Mouse (Mus musculus): ENCODE measurements around the gene Colq. TPM values are rescaled to one million over a fixed set of nuclear protein-coding genes. Genes with fewer than 3 reads are reported as not detected.

Gene Colq
- polyA plus RNA-seq, 1 experiment, result 1.1 TPM

DNA sequence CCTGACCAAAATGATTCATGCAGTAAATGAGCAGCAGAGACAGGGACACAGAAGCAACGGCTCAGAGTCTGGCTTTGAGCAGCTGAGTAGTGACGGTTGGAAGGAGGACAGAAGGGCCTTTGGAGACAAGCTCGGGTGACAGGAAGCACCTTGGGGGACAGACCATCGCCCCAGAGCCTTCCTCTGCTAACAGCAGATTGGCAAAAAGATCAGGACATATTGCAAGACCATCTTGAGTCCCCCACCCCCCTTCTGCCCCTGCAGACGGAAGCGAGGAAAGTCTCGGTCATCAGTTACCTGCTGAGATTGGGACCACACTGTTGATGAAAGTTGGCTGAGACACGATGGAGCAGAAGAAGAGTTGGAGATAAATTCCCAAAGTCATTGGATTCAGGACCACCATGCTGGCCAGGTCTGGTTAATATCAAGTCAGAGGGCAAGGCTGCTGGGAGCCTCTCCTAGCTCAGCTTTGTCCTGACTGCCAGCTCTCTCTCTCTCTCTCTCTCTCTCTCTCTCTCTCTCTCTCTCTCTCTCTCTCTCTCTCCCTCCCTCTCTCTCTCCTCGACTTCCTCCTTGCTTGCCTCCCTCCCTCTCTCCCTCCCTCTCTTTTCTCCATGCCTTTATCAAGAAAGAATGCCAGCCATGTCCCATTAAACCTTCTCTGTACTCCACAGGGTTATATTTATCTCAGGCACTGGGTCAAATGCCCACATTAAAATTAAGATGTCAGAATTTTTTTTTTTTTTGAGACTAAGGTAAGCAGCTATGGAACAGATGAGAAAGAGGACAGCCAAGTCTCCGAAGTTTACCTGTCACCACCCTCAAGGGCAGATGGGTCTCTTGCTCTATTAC, 14.1 kb downstream of the Colq start:
- DNase-seq (ENCODE audit: extremely low spot score in 1 of 2, low spot score in 1 of 2), result no peak

DNA sequence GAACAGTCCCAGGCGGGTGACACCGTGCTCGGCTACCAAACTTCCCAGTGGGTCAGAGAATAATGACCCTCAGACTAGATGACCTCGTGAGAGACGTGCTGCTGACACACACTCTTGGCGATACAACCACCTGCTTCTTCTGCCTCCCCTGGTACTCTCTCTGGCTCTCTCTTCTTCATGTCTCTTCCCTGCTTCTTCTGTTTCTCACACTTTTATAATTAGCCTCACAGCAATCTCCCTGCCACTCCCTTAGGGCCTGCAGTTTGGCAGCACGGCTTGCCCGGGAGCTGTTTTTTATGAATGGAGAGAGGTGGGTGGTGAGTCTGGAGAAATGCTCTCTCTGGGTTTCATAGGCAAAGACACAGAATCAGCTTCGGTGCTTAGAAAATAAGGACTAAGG, 15.3 kb downstream of the Colq start:
- peak; percentile 17 to 68 for DNase-seq (ENCODE audit: extremely low spot score in 1 of 2, low spot score in 1 of 2)

DNA sequence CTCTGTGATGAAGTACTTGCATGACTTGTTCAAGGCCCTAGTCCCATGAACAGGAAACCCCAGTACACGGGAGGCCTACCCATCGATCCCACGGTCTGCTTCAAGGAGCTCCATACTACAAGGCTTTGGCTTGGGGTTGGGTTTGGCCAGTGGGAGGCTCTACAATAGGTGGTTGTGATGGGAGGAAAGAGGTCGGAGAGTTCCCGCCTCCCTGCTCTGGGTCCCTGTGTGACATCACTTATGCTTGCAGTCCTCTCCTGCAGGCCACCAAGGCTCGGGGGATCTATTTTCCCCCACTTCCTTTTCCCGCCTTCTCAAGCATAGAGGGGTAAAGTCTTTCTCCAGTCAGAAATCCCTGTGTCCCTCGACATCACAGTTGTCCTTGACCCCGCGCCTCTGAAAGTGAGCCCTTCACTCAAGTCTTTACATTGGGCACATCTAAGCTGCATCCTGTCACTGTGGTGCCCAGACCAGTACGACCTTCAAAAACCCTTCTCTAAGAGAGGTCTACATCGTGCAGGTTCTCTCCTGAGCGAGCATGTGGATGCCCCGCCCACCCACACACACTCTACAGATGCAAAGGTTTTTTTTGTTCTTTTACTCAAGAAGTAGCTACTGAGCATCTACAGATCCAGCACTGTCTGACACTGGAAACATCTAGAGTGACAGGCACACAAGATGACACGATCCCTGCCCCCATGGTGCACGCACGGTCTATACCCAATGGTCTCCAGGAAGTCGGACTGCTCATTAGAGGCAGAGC, 16.1 kb downstream of the Colq start:
- DNase-seq (ENCODE audit: extremely low spot score in 1 of 2, low spot score in 1 of 2), result no peak

DNA sequence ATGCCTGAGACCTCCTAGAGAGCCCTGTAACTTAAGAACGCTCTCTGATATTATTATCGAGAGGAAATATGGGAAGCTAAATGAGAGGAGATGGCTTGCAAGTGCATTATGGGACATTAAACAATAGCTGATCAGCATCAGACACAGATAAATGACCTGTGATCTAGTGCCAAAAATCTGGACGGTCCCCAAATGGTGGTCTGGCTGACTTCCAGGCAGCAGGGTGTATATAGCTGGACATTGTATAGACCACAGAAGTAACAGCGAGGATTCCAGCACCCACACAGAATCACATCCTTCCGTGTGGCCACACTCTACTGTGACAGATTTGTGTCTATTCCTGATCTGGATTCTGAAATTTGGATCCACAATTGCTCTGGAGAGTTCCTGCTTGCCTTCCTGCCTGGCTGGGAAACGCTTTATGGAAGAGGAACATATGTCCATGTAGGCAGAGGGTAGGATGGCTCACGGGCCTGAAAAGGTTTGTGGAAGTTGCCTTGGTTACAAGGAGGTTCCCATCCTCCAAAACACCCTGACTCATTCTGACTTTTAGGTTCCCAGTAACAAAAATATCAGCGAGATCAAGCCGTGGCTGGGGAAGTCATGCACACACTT, 18.5 kb downstream of the Colq start:
- peak; percentile 78 to 83 for DNase-seq (ENCODE audit: extremely low spot score in 1 of 2, low spot score in 1 of 2)

DNA sequence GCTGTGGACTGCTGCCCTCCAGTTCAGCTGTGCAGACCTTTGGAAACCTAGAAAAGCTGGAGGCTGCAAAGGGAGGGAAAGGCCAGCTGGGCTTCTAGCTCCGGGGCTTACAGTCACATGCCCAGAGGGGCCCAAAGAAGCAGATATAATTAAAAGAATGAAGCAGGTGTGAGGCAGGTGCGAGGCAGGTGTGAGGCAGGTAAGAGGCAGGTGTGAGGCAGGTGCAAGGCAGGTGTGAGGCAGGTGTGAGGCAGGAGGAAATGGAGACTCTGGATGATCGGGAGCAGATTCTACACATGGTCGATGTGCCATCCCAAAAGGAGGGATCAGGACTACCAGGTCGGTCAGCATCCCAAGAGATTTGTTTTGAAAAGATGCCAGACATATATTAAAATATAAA, 19.7 kb downstream of the Colq start:
- DNase-seq (ENCODE audit: extremely low spot score in 1 of 2, low spot score in 1 of 2), result no peak

DNA sequence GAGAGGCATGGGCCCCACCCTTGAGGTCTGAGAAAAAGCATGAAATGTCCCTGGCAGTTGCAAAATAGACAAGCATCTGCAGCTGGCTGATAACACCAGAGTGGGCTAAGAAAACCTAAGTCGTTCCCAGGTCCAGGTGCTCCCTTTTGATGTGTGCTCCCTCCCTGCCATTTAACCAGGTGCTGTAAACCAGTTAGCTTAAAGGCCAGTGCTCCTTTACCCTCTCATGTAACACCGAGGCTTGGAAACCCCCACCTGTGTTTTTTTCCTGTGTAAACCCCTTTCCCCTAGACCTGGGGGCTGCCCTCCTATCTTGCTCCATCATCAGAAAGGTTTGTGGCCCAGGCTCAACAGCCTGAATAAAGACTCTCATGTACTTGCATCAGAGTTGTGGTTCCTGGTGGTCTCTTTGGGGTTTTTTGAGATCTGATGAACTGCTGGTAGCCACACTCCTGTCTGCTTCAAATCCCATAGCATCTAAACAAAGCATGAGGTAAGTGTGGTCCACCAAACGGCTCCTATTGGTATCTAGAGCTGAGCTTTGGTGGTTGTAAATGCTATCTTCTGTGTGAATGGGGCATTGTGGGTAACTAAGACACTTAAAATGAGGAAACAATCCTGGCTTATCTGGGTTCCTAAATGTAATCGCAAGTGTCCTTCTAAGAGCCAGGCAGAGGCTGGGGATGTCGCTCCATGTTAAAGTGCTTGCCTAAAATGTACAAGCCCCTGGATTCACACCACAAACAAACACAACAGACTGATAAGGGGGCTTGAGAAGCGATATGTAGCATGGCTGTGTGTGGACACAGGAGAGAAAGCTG, 20.8 kb downstream of the Colq start:
- no peak for DNase-seq (ENCODE audit: extremely low spot score in 1 of 2, low spot score in 1 of 2)

DNA sequence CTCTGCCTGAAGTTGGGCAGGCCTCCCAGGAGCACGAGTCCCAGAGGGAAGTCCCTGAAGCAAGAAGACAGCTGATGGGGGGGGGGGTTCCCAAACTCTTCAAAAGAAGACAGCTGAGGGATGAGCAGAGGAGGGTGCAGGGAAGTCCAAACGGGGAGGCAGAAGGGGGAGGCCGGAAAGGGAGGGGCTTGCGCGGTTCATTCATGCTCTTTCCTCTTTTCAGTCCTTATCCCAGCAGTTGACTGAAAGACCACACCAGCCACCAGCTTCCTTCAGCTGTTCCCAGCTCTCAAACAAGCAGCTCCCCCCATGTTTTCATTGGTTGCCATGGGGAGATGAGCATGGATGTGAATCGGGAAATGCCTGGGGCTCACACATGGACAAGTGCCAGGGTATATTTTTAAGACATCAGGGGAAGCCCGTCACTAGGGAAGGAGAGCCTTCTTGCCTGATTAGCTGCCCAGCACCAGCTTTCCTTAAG, 22.0 kb downstream of the Colq start:
- DNase-seq (ENCODE audit: extremely low spot score in 1 of 2, low spot score in 1 of 2), result peak in 1 of 2 experiments; percentile 31

DNA sequence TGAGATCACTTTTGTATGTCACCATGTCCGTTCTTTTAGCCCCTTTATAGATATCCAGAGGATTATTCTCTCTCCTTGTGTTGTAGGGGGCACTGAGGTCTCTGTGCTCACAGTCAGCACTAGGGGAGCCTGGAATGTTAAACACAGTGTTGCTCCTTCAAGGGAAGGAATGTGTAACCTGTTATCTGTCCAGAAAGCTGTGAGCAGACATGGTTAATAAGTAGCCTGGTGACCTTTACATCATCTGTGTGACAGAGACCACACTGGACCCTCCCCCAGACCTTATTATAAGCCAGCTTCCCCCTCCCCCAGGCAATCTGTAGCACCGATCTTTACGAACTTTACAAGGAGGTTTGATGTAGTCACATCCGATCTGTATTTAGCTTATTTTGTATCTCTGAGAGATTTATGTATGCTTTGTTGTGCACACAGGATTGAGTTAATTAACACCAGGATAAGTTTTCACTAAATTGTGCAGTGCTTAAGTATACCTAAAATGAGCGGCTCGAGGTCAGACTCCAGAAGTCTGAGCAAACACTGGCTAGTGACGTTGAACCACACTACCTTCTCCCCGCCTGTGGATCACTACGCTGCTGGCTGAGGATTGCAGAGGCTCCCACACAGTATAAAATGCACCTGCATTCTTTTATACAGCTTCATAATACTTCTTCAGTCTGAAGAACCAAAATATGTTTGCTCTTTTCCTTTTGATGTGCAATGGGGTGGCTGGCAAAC, 25.5 kb downstream of the Colq start:
- no peak for DNase-seq (ENCODE audit: extremely low spot score in 1 of 2, low spot score in 1 of 2)

DNA sequence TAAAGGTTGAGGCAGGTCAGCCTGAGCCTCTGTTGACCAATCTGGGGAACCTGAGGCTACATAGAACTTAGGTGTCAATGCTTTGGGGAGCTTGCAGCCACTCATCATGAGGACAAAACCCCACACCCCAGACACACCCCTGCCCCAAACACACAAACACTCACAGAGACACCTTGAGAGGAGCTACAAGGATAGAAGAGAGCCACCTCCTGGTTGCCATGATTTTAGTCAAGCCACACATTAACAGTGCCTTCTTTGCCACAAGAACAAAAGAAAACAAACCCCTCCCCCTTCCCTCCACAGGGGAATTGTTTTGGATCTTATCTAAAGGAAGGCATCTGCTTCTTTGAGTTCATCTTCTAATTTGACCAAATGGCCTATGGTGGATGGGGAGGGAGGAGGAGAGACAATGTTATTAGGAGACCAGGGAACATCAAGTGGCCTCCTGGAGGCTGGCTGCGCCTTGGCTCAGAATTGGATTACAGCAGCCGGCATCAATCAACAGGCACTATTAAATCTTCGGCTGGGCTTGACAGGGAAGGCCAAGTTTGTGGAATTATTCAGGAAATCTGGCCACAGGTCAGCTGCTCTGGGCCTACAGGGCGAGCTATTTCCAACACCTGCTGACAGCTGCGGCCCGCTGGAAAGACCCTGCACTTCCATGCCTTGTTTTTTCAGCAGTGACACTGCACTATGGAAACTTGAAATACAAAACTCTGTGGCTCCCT, 26.5 kb downstream of the Colq start:
- DNase-seq (ENCODE audit: extremely low spot score in 1 of 2, low spot score in 1 of 2), result no peak

DNA sequence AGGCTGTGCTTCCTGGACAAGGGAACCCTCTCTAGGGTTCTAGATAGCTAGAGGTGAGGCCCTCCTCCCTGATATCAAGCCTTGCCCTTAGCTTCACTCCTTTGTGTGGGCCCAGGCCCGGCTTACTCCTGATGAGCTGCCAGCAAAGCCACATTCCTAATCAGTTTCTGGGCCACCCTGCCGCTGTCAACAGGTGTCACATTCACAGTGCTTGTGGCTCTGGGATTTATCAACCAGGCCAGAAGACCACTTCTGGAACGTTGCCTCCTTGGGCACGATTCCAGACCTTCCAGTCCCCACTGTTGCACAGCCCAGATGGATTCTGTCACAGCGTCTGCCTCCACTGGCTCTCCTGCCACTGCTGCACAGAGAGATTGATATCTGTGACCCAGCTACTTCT, 30.3 kb downstream of the Colq start:
- no peak for DNase-seq (ENCODE audit: extremely low spot score in 1 of 2, low spot score in 1 of 2)

DNA sequence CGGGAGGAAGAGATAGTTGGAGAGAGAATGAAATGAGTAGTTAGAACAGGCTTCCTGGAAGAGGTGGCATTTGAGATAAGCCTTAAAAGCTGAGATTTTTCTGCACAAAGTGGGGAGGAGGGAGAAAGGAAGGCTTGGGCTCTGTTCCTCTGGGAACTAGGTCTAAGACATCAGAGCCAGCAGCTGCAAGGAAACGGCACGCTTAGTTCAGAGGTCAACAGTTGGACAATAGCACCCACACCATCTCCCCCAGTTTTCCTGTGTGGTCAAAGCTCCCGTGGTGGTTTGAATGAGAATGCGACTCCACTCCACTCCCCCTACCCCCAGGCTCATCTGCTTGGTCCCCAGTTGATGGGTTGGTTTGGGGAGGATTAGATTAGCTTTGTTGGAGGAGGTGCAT, 31.9 kb downstream of the Colq start:
- no peak for DNase-seq (ENCODE audit: extremely low spot score in 1 of 2, low spot score in 1 of 2)

DNA sequence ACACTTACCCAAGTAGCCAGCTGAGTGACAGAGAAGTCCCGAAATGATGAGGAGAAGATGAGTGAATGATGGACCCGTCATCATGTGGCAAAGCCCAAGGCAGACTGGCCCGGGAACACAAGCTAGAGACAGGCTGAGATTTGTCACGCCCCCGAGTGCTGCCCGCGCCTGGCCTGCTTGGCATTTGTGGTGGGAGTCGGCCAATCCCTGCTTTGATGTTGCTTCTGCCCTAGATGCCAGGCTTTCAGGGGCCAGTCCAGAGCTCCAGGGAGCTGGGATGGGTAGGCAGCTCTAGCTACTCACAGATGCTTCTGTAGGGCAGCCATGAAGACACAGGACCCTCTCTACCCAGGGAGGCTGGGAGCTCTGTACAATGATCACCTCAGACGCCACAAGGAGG, 33.4 kb downstream of the Colq start:
- no peak for DNase-seq (ENCODE audit: extremely low spot score in 1 of 2, low spot score in 1 of 2)

DNA sequence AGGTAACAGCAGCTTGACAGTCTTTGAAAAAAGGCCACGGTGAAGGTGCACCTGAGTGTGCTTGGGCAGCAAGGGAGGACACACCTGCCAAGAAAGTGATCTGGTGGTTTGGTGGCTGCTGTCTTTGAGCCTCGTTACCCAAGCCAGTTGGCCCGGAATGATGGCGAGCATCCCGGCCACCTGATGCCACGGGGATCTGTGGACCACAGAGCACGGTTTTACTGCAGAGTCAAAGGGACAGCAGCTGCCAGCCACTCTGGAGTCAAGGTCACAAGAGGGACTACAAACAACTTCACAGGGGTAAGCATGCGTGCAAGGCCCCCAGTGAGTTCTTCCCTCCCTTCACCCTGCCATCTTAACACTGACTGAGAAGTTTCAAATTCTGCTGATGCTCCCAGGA, 33.9 kb downstream of the Colq start:
- no peak for DNase-seq (ENCODE audit: extremely low spot score in 1 of 2, low spot score in 1 of 2)

DNA sequence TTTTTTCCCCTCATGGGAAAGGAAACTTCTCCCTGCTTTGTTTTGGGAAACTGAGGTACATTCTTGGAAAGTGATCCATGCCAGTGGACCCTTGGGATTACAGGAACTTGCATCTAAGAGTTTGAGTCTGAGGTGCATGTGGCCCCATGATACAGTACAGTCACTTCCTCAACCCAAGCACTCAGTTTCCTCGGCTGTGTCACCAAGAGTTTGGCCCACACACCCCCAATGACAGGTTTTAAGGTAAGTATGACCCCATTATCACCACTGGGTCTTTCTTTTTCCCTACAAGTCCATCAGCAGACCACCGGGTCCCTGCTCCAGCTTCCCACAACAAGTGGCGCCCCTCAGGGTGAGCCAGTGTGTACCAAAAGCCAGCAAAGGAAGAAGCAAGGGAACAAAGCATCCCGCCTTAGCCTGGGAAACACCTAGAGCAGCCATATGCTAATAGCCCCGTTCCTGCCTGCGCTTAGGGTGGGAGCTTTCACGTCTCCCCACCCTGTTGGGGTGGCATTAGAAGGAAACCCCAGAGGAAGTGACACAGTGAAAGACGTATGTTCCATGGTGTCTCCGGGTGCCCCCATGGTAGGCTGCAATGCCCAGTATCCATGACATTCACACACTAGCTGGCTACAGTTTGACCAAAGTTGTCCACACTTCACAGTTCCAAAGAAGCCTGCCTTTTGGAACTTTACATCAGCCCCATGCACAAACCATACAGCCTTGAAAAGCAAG, 34.5 kb downstream of the Colq start:
- DNase-seq (ENCODE audit: extremely low spot score in 1 of 2, low spot score in 1 of 2), result no peak

DNA sequence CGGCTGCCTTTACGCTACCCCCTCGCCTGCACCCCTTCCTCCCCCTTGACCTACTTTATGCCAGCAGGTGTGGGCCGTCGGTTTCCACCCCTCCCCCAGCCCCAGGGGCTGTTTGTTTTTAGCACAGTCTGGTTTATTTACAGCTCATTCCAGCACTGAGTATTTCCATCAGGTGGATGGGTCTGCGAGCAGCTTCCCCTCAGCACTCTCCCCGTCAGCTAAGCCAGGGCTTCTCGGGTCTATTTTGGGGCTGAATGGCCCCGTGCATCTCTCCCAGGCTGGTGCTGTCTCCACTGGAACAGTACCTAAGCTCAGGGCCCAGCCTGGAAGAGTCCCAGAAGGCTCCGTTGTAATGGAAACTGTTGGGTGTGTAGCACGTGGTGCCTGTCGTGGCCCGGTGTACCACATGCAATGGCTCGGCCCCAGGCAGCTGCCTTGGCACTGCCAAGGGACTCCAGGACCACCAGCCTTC, 35.1 kb downstream of the Colq start:
- peak in 1 of 2 experiments; percentile 25 for DNase-seq (ENCODE audit: extremely low spot score in 1 of 2, low spot score in 1 of 2)

DNA sequence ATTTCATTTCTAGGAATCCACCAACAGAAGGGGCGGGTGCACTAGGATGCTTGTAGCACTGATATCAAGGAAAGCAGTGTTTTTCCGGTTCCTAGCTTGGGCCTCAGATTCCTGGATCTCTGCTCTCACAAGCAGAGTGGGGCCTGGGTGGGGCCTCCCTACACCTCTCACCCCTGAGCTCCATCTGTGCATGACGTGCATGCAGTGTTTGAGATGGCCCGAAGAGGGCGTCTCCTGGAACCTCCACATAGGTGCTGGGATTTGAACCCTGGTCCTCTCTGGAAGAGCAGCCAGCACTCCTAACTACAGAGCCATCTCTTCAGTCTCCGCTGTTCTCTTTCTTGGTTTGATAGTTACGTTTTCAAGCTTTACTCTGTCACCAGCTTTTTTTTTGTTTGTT, 36.1 kb downstream of the Colq start:
- DNase-seq (ENCODE audit: extremely low spot score in 1 of 2, low spot score in 1 of 2), result no peak

DNA sequence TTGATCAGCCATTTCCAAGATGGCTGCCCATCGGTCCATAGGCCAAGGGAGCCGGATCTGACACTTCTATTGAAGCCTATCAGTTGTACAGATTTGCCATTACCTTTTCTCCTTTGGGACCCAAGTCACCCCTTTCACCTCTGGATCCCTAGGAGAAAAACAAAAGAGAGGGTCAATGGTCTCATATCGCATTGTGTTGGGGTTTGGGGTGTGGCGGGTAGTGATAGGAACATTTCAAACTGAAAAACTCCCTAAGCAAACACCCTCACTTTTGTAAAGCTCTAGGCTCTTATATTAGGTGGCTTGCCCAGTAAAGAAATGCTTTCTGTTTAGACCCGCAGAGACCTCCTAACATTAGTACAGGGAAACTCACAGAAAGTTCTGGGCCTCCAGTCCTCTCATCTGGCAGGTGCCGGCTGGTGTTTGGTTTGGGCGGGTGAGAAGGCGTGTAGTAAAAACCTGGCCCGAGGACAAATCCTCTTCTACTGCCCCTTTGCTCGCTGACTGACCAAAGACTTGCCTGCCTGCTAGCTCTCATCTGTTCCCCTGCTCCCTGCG, 47.2 kb downstream of the Colq start:
- no peak for DNase-seq (ENCODE audit: extremely low spot score in 1 of 2, low spot score in 1 of 2)

DNA sequence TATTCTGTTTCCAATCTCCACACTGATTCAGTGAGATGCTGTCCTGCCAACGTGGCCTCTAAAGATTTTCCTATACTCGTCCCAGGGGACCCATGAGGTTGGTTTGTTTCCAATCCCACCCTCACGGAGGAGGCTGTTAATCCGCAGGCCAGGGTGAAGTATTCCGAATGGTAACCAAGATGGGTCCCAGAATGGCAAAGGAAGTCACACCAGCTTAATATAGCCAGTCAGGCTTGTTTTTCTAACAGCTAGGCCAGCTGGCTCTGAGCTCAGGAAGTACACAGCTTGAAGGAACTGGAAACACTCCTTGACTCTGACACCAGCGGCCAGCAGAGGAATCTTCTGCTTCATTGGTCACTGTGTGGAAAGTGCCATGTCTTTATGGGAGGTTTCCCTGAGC, 53.8 kb downstream of the Colq start:
- DNase-seq (ENCODE audit: extremely low spot score in 1 of 2, low spot score in 1 of 2), result no peak
